ENCODE assay signal across 8 mouse cellular contexts in the genomic region with DNA sequence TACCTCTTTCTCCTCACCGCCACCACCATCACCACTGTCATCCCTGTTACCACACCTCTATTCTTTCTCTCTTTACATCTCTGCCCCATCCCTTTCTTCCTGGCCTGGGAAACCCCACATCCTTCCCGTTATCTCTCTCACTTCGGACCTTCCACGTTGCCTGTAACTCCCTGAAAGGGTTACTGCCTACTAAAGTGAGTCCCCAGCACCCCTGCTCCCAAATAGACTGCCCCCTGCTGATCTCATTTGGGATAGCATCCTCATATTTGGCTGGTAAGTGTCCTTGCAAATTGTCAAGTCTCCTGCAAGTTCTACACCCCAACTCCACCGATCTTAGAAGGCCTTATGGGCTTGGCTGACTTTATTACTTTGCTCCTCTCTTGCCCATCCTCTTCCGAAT. TPM values are rescaled to one million over a fixed set of nuclear protein-coding genes. Genes with fewer than 3 reads are reported as not detected.
DNase-seq lines count a peak whose midpoint lies in the region; ATAC-seq and TF ChIP-seq lines count a peak whose summit lies in the region.

No protein-coding gene starts in this region.

- ATAC-seq in forebrain, embryonic 11.5 days (replicated peaks; ENCODE audit: low FRiP score), result no peak
- ATAC-seq in forebrain, embryonic 13.5 days, result no peak
- no peak for ATAC-seq in limb, embryonic 11.5 days (ENCODE audit: insufficient number of reproducible peaks, low FRiP score, low TSS enrichment, low read depth)
- ATAC-seq in G1E (ENCODE audit: extremely low read depth, insufficient number of reproducible peaks, low FRiP score, poor library complexity, severe bottlenecking), result no peak
- 0 out of 2 replicates have a peak, but pooled peaks have one; percentile 22 for ATAC-seq in granulocyte monocyte progenitor cell, adult 5-6 weeks (replicated peaks; ENCODE audit: poor library complexity, severe bottlenecking)

- no peaks in the 10 kb centered on the region for H3K4me1 ChIP-seq in forebrain, embryonic 11.5 days (replicated peaks; ENCODE audit: control insufficient read depth, insufficient read depth, low read length)
- no peaks in the 10 kb centered on the region for H3K4me1 ChIP-seq in forebrain, embryonic 13.5 days
- no peaks in the 10 kb centered on the region for H3K4me1 ChIP-seq in limb, embryonic 11.5 days (ENCODE audit: control insufficient read depth, insufficient read depth, low read length)
- H3K4me1 ChIP-seq in limb, embryonic 10.5 days, result no peaks in the 10 kb centered on the region
- peaks cover 5% of the 10 kb centered on the region; the same call in 1 of the 2 replicates for H3K4me1 ChIP-seq in G1E (ENCODE audit: insufficient read depth, low read depth, low read length)

- 72% methylated on average over 6 of the region's 6 CpGs for WGBS in forebrain, embryonic 11.5 days
- 65% methylated on average over 6 of the region's 6 CpGs for WGBS in forebrain, embryonic 13.5 days
- WGBS in limb, embryonic 11.5 days, result 62% methylated on average over 6 of the region's 6 CpGs
- WGBS in limb, embryonic 10.5 days, result 65% methylated on average over 6 of the region's 6 CpGs

- H3K4me3 ChIP-seq in forebrain, embryonic 11.5 days (ENCODE audit: low read depth, low read length), result no peak overlapping the region
- H3K4me3 ChIP-seq in forebrain, embryonic 13.5 days, result no peak overlapping the region
- no peak overlapping the region for H3K4me3 ChIP-seq in limb, embryonic 11.5 days (ENCODE audit: low read depth, low read length)
- no peak overlapping the region for H3K4me3 ChIP-seq in limb, embryonic 10.5 days
- H3K4me3 ChIP-seq in G1E (ENCODE audit: low read depth, low read length), result no peak overlapping the region

- H3K36me3 ChIP-seq in forebrain, embryonic 11.5 days (ENCODE audit: control insufficient read depth, insufficient read depth, low read length), result peaks cover 9% of the 10 kb centered on the region; the same call in 1 of the 2 replicates
- H3K36me3 ChIP-seq in forebrain, embryonic 13.5 days (ENCODE audit: poor library complexity, severe bottlenecking), result peaks cover 76% of the 10 kb centered on the region
- peaks cover 9% of the 10 kb centered on the region for H3K36me3 ChIP-seq in limb, embryonic 11.5 days (ENCODE audit: control insufficient read depth, insufficient read depth, low read length)
- H3K36me3 ChIP-seq in limb, embryonic 10.5 days, result peaks cover 79% of the 10 kb centered on the region
- H3K36me3 ChIP-seq in G1E (replicated peaks), result peaks cover 74% of the 10 kb centered on the region

- peak; percentile 69 for TF ChIP-seq CTCF in G1E (IDR thresholded peaks at IDR 0.05; ENCODE audit: low read depth, low read length)

- peaks cover 3% of the 10 kb centered on the region; the same call in 1 of the 2 replicates for H3K9me3 ChIP-seq in forebrain, embryonic 11.5 days (ENCODE audit: control insufficient read depth, low read length)
- 0 out of 2 replicates have a peak, but pooled peaks cover 7% of the 10 kb centered on the region for H3K9me3 ChIP-seq in forebrain, embryonic 13.5 days (replicated peaks)
- peaks cover 6% of the 10 kb centered on the region; the same call in 1 of the 2 replicates for H3K9me3 ChIP-seq in limb, embryonic 11.5 days (ENCODE audit: control insufficient read depth, low read length)
- no peaks in the 10 kb centered on the region for H3K9me3 ChIP-seq in limb, embryonic 10.5 days (replicated peaks)
- peaks cover 4% of the 10 kb centered on the region; the same call in 1 of the 2 replicates for H3K9me3 ChIP-seq in G1E (replicated peaks)

- no peaks in the 10 kb centered on the region for H3K27me3 ChIP-seq in forebrain, embryonic 11.5 days (ENCODE audit: control insufficient read depth, insufficient read depth, low read length)
- H3K27me3 ChIP-seq in forebrain, embryonic 13.5 days, result no peaks in the 10 kb centered on the region
- H3K27me3 ChIP-seq in limb, embryonic 11.5 days (ENCODE audit: control insufficient read depth, insufficient read depth, low read length), result no peaks in the 10 kb centered on the region
- H3K27me3 ChIP-seq in limb, embryonic 10.5 days (ENCODE audit: low read depth, poor library complexity, severe bottlenecking), result no peaks in the 10 kb centered on the region
- no peaks in the 10 kb centered on the region for H3K27me3 ChIP-seq in G1E (ENCODE audit: insufficient read depth, low read length)

- H3K9ac ChIP-seq in forebrain, embryonic 11.5 days (ENCODE audit: low read length), result no peak overlapping the region
- no peak overlapping the region for H3K9ac ChIP-seq in forebrain, embryonic 13.5 days
- no peak overlapping the region for H3K9ac ChIP-seq in limb, embryonic 11.5 days (ENCODE audit: low read length)

- no peak overlapping the region for H3K4me2 ChIP-seq in forebrain, embryonic 11.5 days (ENCODE audit: low read depth, low read length, severe bottlenecking)
- no peak overlapping the region for H3K4me2 ChIP-seq in forebrain, embryonic 13.5 days
- no peak overlapping the region for H3K4me2 ChIP-seq in limb, embryonic 11.5 days (ENCODE audit: low read depth, severe bottlenecking)

- peak; percentile 67 for DNase-seq in forebrain, embryonic 11.5 days (ENCODE audit: low spot score)
- DNase-seq in limb, embryonic 11.5 days (ENCODE audit: low spot score), result peak; percentile 46
- no peak for DNase-seq in limb, embryonic 10.5 days (ENCODE audit: low spot score)
- DNase-seq in G1E (ENCODE audit: low spot score), result no peak
- peak; percentile 51 for DNase-seq in thymus, postnatal 25 days
- no peak for DNase-seq in frontal cortex, postnatal 14 days (ENCODE audit: low spot score in 2 of 2)

- H3K27ac ChIP-seq in forebrain, embryonic 11.5 days (ENCODE audit: low read depth, low read length), result no peak overlapping the region
- H3K27ac ChIP-seq in forebrain, embryonic 13.5 days, result no peak overlapping the region
- no peak overlapping the region for H3K27ac ChIP-seq in limb, embryonic 11.5 days (replicated peaks; ENCODE audit: low read depth, low read length)
- no peak overlapping the region for H3K27ac ChIP-seq in limb, embryonic 10.5 days

RNA-seq across cellular contexts. Expression of a gene that starts 15.7 kb away (rescaled TPM):
- polyA plus RNA-seq in forebrain, embryonic 11.5 days (2014; fragmentation: Nextera tagmentation; extraction: Ambion mirVana), result 1.6 and 2.5 TPM in 2 replicates
- polyA plus RNA-seq in forebrain, embryonic 13.5 days (2015; fragmentation: Nextera tagmentation; extraction: Ambion mirVana), result 1.2 and 1.3 TPM in 2 replicates
- polyA plus RNA-seq in limb, embryonic 11.5 days (2014; fragmentation: Nextera tagmentation; extraction: Ambion mirVana), result 8.7 and 10.5 TPM in 2 replicates
- 6.5 and 8.5 TPM in 2 replicates for polyA plus RNA-seq in limb, embryonic 10.5 days (2016; fragmentation: Nextera tagmentation; extraction: Ambion mirVana)
- 0.30 TPM in 1 of 2 replicates, not detected in the other for total RNA-seq in G1E (2014; fragmentation: Nextera tagmentation)
- 0.11 and 0.12 TPM in 2 replicates for total RNA-seq in G1E (2017)
- 0.06 and 0.16 TPM in 2 replicates for polyA plus RNA-seq in G1E (2012)
- not detected in 2 replicates for total RNA-seq in granulocyte monocyte progenitor cell, adult 5-6 weeks (2014; fragmentation: Nextera tagmentation)
- not detected in 2 replicates for total RNA-seq in granulocyte monocyte progenitor cell, adult 5-6 weeks (2017)

RNA-seq across cellular contexts. Expression of a gene that starts 20.5 kb away (rescaled TPM):
- polyA plus RNA-seq in forebrain, embryonic 11.5 days (2014; fragmentation: Nextera tagmentation; extraction: Ambion mirVana), result 2.0 and 2.1 TPM in 2 replicates
- polyA plus RNA-seq in forebrain, embryonic 13.5 days (2015; fragmentation: Nextera tagmentation; extraction: Ambion mirVana), result 6.4 and 7.0 TPM in 2 replicates
- 2.2 and 2.3 TPM in 2 replicates for polyA plus RNA-seq in limb, embryonic 11.5 days (2014; fragmentation: Nextera tagmentation; extraction: Ambion mirVana)
- polyA plus RNA-seq in limb, embryonic 10.5 days (2016; fragmentation: Nextera tagmentation; extraction: Ambion mirVana), result 3.2 and 6.4 TPM in 2 replicates
- total RNA-seq in G1E (2014; fragmentation: Nextera tagmentation), result 13.6 and 19.0 TPM in 2 replicates
- 14.3 and 15.1 TPM in 2 replicates for total RNA-seq in G1E (2017)
- 25.4 and 27.2 TPM in 2 replicates for polyA plus RNA-seq in G1E (2012)
- 4.1 and 18.1 TPM in 2 replicates for total RNA-seq in granulocyte monocyte progenitor cell, adult 5-6 weeks (2014; fragmentation: Nextera tagmentation)
- 10.4 and 22.7 TPM in 2 replicates for total RNA-seq in granulocyte monocyte progenitor cell, adult 5-6 weeks (2017)

RNA-seq across cellular contexts. Expression of a gene that starts 30.7 kb away (rescaled TPM):
- 0.56 and 0.75 TPM in 2 replicates for polyA plus RNA-seq in forebrain, embryonic 11.5 days (2014; fragmentation: Nextera tagmentation; extraction: Ambion mirVana)
- polyA plus RNA-seq in forebrain, embryonic 13.5 days (2015; fragmentation: Nextera tagmentation; extraction: Ambion mirVana), result 5.2 and 6.6 TPM in 2 replicates
- polyA plus RNA-seq in limb, embryonic 11.5 days (2014; fragmentation: Nextera tagmentation; extraction: Ambion mirVana), result 0.23 TPM in 1 of 2 replicates, not detected in the other
- 0.06 and 0.09 TPM in 2 replicates for polyA plus RNA-seq in limb, embryonic 10.5 days (2016; fragmentation: Nextera tagmentation; extraction: Ambion mirVana)
- total RNA-seq in G1E (2014; fragmentation: Nextera tagmentation), result 7.0 and 10.7 TPM in 2 replicates
- 6.5 and 6.8 TPM in 2 replicates for total RNA-seq in G1E (2017)
- polyA plus RNA-seq in G1E (2012), result 7.1 and 7.7 TPM in 2 replicates
- total RNA-seq in granulocyte monocyte progenitor cell, adult 5-6 weeks (2014; fragmentation: Nextera tagmentation), result not detected in 2 replicates
- total RNA-seq in granulocyte monocyte progenitor cell, adult 5-6 weeks (2017), result 0.26 TPM in 1 of 2 replicates, not detected in the other

RNA-seq across cellular contexts. Expression of a gene that starts 31.5 kb away (rescaled TPM):
- polyA plus RNA-seq in forebrain, embryonic 11.5 days (2014; fragmentation: Nextera tagmentation; extraction: Ambion mirVana), result 54.1 and 59.8 TPM in 2 replicates
- polyA plus RNA-seq in forebrain, embryonic 13.5 days (2015; fragmentation: Nextera tagmentation; extraction: Ambion mirVana), result 42.1 and 47.5 TPM in 2 replicates
- polyA plus RNA-seq in limb, embryonic 11.5 days (2014; fragmentation: Nextera tagmentation; extraction: Ambion mirVana), result 42.9 and 43.2 TPM in 2 replicates
- polyA plus RNA-seq in limb, embryonic 10.5 days (2016; fragmentation: Nextera tagmentation; extraction: Ambion mirVana), result 45.7 and 48.7 TPM in 2 replicates
- total RNA-seq in G1E (2014; fragmentation: Nextera tagmentation), result 13.8 and 14.2 TPM in 2 replicates
- 14.8 and 15.2 TPM in 2 replicates for total RNA-seq in G1E (2017)
- polyA plus RNA-seq in G1E (2012), result 7.7 and 8.4 TPM in 2 replicates
- 20.7 and 35.1 TPM in 2 replicates for total RNA-seq in granulocyte monocyte progenitor cell, adult 5-6 weeks (2014; fragmentation: Nextera tagmentation)
- 14.6 and 18.3 TPM in 2 replicates for total RNA-seq in granulocyte monocyte progenitor cell, adult 5-6 weeks (2017)

RNA-seq across cellular contexts. Expression of a gene that starts 47.2 kb away (rescaled TPM):
- polyA plus RNA-seq in forebrain, embryonic 11.5 days (2014; fragmentation: Nextera tagmentation; extraction: Ambion mirVana), result 154 and 158 TPM in 2 replicates
- 159 and 164 TPM in 2 replicates for polyA plus RNA-seq in forebrain, embryonic 13.5 days (2015; fragmentation: Nextera tagmentation; extraction: Ambion mirVana)
- polyA plus RNA-seq in limb, embryonic 11.5 days (2014; fragmentation: Nextera tagmentation; extraction: Ambion mirVana), result 179 and 183 TPM in 2 replicates
- 176 and 199 TPM in 2 replicates for polyA plus RNA-seq in limb, embryonic 10.5 days (2016; fragmentation: Nextera tagmentation; extraction: Ambion mirVana)
- total RNA-seq in G1E (2014; fragmentation: Nextera tagmentation) (19.5 and 25.5 TPM in 2 replicates), G1E (2017) (75.1 and 92.3 TPM in 2 replicates)
- 73.1 and 75.0 TPM in 2 replicates for polyA plus RNA-seq in G1E (2012)
- total RNA-seq in granulocyte monocyte progenitor cell, adult 5-6 weeks (2014; fragmentation: Nextera tagmentation), result 91.5 and 121 TPM in 2 replicates
- 83.2 and 158 TPM in 2 replicates for total RNA-seq in granulocyte monocyte progenitor cell, adult 5-6 weeks (2017)

Comparison
In these comparisons a context has a peak if more than half of its experiments do, and no peak if none do; other contexts are left out.
1. DNase-seq: peak in forebrain, embryonic 11.5 days (single experiment), limb, embryonic 11.5 days (single experiment) and thymus, postnatal 25 days (single experiment); none in limb, embryonic 10.5 days (single experiment), G1E (single experiment) and frontal cortex, postnatal 14 days (0 of 2).